Mouse (Mus musculus) lung, adult 2 months (tissue): Measurements from ENCODE around the gene Reg1.

ENCODE experiments used
- CTCF ChIP-seq: fragments of 200-500 bp; IDR thresholded peaks from 2 replicates; pipeline ENCODE4 v1.5.1; 2011; ENCODE audit warnings: mild to moderate bottlenecking, low read length, control low read depth; ENCODE audit not compliant: insufficient read depth
- POLR2A ChIP-seq: fragments of 200-500 bp; IDR thresholded peaks from 2 replicates; pipeline ENCODE4 v1.6.1; 2011; ENCODE audit warnings: low read depth, mild to moderate bottlenecking, control low read depth, low read length, borderline replicate concordance; ENCODE audit errors: extremely low read depth

GRCm38 (mm10) chr6:78380409-78380808, 42.1 kb upstream of the Reg1 start, which contains the start of gene Reg3a:
- TF ChIP-seq POLR2A (no peak), CTCF (no peak)
